Mouse (Mus musculus) bone marrow, adult 2 months (tissue): ENCODE measurements around the gene Rpl6.

Source experiments
- CTCF ChIP-seq: fragments of 200-500 bp; IDR thresholded peaks from 2 replicates; pipeline ENCODE4 v1.5.1; 2011; ENCODE audit warnings: low read length, control low read depth; ENCODE audit not compliant: control insufficient read depth, insufficient read depth
- POLR2A ChIP-seq: fragments of 200-500 bp; IDR thresholded peaks from 2 replicates; pipeline ENCODE4 v1.6.1; 2011; ENCODE audit warnings: low read depth, mild to moderate bottlenecking, control low read depth, low read length, borderline replicate concordance; ENCODE audit not compliant: control insufficient read depth

DNA sequence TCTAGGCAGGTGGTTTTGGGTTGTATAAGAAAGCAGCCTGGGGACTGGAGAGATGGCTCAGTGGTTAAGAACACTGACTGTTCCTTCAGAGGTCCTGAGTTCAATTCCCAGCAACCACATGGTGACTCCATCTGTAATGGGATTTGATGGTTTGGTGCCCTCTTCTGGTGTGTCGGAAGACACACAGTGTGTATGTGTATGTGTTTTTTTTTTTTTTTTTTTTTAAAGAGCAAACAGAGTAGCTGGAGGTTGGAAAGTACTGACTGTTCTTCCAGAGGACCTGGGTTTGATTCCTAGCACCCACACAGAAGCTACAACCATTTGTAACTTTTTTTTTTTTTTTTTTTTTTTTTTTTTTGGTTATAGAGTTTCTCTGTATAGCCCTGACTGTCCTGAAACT, 28.5 kb downstream of the Rpl6 start:
- TF ChIP-seq CTCF (no peak), POLR2A (no peak)
